Mouse (Mus musculus) kidney, embryonic 15.5 days (tissue): ENCODE measurements around the gene Syngr2. TPM values are rescaled to one million over a fixed set of nuclear protein-coding genes. Genes with fewer than 3 reads are reported as not detected.
"Not testable (repeated sequence)": the region's sequence is repeated elsewhere in the genome, so short reads cannot be mapped to it uniquely, and the experiment has no call there.

ENCODE experiments used
- ATAC-seq: fragments of 200-750 bp; cut with Nextera tagmentation; replicated peaks from 2 replicates; pipeline ENCODE4 v1.8.0; 2017; ENCODE audit warnings: moderate TSS enrichment; ENCODE audit not compliant: low FRiP score
- H3K27ac ChIP-seq: fragments of 300-500 bp; sonication (generic); 2 replicates; pipeline ENCODE4 v1.5.1; 2015; ENCODE audit warnings: mild to moderate bottlenecking, inconsistent platforms
- H3K27me3 ChIP-seq: fragments of 300-500 bp; sonication (generic); 2 replicates; pipeline ENCODE4 v1.6.1; 2015; ENCODE audit warnings: inconsistent platforms
- H3K36me3 ChIP-seq: fragments of 300-500 bp; sonication (generic); 2 replicates; pipeline ENCODE4 v1.6.1; 2015; ENCODE audit warnings: inconsistent platforms
- H3K4me1 ChIP-seq: fragments of 300-500 bp; sonication (generic); 2 replicates; pipeline ENCODE4 v1.6.1; 2015; ENCODE audit warnings: inconsistent platforms
- H3K4me2 ChIP-seq: fragments of 300-500 bp; sonication (generic); 2 replicates; pipeline ENCODE4 v1.6.1; 2015; ENCODE audit warnings: moderate library complexity, mild to moderate bottlenecking, inconsistent platforms
- H3K4me3 ChIP-seq: fragments of 300-500 bp; sonication (generic); replicated peaks from 2 replicates; pipeline ENCODE4 v1.5.1; 2015; ENCODE audit warnings: mild to moderate bottlenecking, inconsistent platforms
- H3K9ac ChIP-seq: fragments of 300-500 bp; sonication (generic); 2 replicates; pipeline ENCODE4 v1.6.1; 2015; ENCODE audit warnings: mild to moderate bottlenecking, inconsistent platforms
- H3K9me3 ChIP-seq: fragments of 300-500 bp; sonication (generic); replicated peaks from 2 replicates; pipeline ENCODE4 v1.6.1; 2016; ENCODE audit warnings: inconsistent platforms
- WGBS: fragments of 180-500 bp; shearing (Covaris S2); methylation state at CpG from one replicate; pipeline ENCODE4 v1.1.7; 2015; ENCODE audit warnings: mixed read lengths; 5-methylcytosine and 5-hydroxymethylcytosine counted together
- polyA plus RNA-seq: library from polyadenylated mRNA; unstranded; fragments of >200 nt; fragmentation: Nextera tagmentation; extraction: Ambion mirVana; gene quantifications from 2 replicates; pipeline ENCODE4 v1.2.1, GENCODE M21; 2015

Syngr2 gene
- polyA plus RNA-seq, 1 experiment from 2014 or later, result 80.5 TPM

- Histone ChIP-seq H3K9me3 (no peaks in the 10 kb centered on the region), H3K4me2 (peak overlapping the region; percentile 99), H3K36me3 (peaks cover 5% of the 10 kb centered on the region; the same call in 1 of the 2 replicates), H3K4me1 (peaks cover 66% of the 10 kb centered on the region), H3K4me3 (peak overlapping the region; percentile 61), H3K27me3 (peaks cover 6% of the 10 kb centered on the region; the same call in 1 of the 2 replicates), H3K27ac (peak overlapping the region; percentile 97), H3K9ac (peak overlapping the region; percentile 27; the same call in 1 of the 2 replicates)
- ATAC-seq, result no peak
- 52% methylated on average over 9 of the region's 9 CpGs for WGBS
Measured at GRCm38 (mm10) chr11:117782705-117783034, 26.8 kb upstream of the Syngr2 start.

GRCm38 (mm10) chr11:117783089-117783488, 26.4 kb upstream of the Syngr2 start:
- 5% methylated on average over 28 of the region's 31 CpGs for WGBS
- Histone ChIP-seq H3K9ac (peak overlapping the region; percentile 27; the same call in 1 of the 2 replicates), H3K9me3 (no peaks in the 10 kb centered on the region), H3K27ac (peak overlapping the region; percentile 97), H3K4me3 (peak overlapping the region; percentile 61), H3K27me3 (peaks cover 6% of the 10 kb centered on the region; the same call in 1 of the 2 replicates), H3K36me3 (peaks cover 1% of the 10 kb centered on the region; the same call in 1 of the 2 replicates), H3K4me2 (peak overlapping the region; percentile 99), H3K4me1 (peaks cover 62% of the 10 kb centered on the region)
- 0 out of 2 replicates have a peak, but pooled peaks have one; percentile 13 for ATAC-seq

GRCm38 (mm10) chr11:117783683-117784309, 25.7 kb upstream of the Syngr2 start:
- H3K4me1 ChIP-seq, result peaks cover 55% of the 10 kb centered on the region
- H3K9me3 ChIP-seq, result no peaks in the 10 kb centered on the region
- peak overlapping the region; percentile 99 for H3K4me2 ChIP-seq
- peak overlapping the region; percentile 27; the same call in 1 of the 2 replicates for H3K9ac ChIP-seq
- peaks cover 6% of the 10 kb centered on the region; the same call in 1 of the 2 replicates for H3K27me3 ChIP-seq
- 40% methylated on average over 10 of the region's 10 CpGs for WGBS
- H3K4me3 ChIP-seq, result peak overlapping the region; percentile 61
- 0 out of 2 replicates have a peak overlapping the region, but pooled peaks have one; percentile 3 for H3K27ac ChIP-seq
- no peak for ATAC-seq
- no peaks in the 10 kb centered on the region for H3K36me3 ChIP-seq

- Histone ChIP-seq H3K27ac (no peak overlapping the region), H3K4me2 (no peak overlapping the region), H3K9me3 (no peaks in the 10 kb centered on the region), H3K36me3 (no peaks in the 10 kb centered on the region), H3K4me3 (no peak overlapping the region), H3K9ac (0 out of 2 replicates have a peak overlapping the region, but pooled peaks have one; percentile 15), H3K27me3 (peaks cover 8% of the 10 kb centered on the region; the same call in 1 of the 2 replicates), H3K4me1 (peaks cover 43% of the 10 kb centered on the region)
- 6% methylated on average over 10 of the region's 10 CpGs for WGBS
- no peak for ATAC-seq
Measured at GRCm38 (mm10) chr11:117786294-117786693, 23.2 kb upstream of the Syngr2 start.

GRCm38 (mm10) chr11:117788481-117788880, 21.0 kb upstream of the Syngr2 start:
- whole genome bisulfite sequencing, result 80% methylated on average over 7 of the region's 7 CpGs
- H3K9ac ChIP-seq, H3K36me3 ChIP-seq, ATAC-seq, H3K27ac ChIP-seq, H3K9me3 ChIP-seq, H3K4me3 ChIP-seq, H3K27me3 ChIP-seq, H3K4me2 ChIP-seq: not testable (repeated sequence)
- peaks cover 34% of the 10 kb centered on the region for H3K4me1 ChIP-seq

- peak overlapping the region; percentile 25 for H3K4me3 ChIP-seq
Measured at GRCm38 (mm10) chr11:117790286-117790685, 19.2 kb upstream of the Syngr2 start.

GRCm38 (mm10) chr11:117790703-117791440, 18.6 kb upstream of the Syngr2 start:
- Histone ChIP-seq H3K36me3 (no peaks in the 10 kb centered on the region), H3K27me3 (0 out of 2 replicates have a peak, but pooled peaks cover 2% of the 10 kb centered on the region), H3K4me2 (peak overlapping the region; percentile 56), H3K27ac (peak overlapping the region; percentile 54; the same call in 1 of the 2 replicates), H3K4me3 (peak overlapping the region; percentile 25), H3K9ac (no peak overlapping the region), H3K4me1 (peaks cover 33% of the 10 kb centered on the region), H3K9me3 (no peaks in the 10 kb centered on the region)
- peak; percentile 60 for ATAC-seq
- whole genome bisulfite sequencing, result 44% methylated on average over 23 of the region's 23 CpGs

More at GRCm38 (mm10) chr11:117790286-117790685, 19.2 kb upstream of the Syngr2 start:
- H3K36me3 ChIP-seq, result no peaks in the 10 kb centered on the region
- H3K9me3 ChIP-seq, result no peaks in the 10 kb centered on the region
- H3K4me1 ChIP-seq, result peaks cover 33% of the 10 kb centered on the region
- ATAC-seq, result peak; percentile 26; the same call in 1 of the 2 replicates
- H3K27ac ChIP-seq, result peak overlapping the region; percentile 54
- peak overlapping the region; percentile 56 for H3K4me2 ChIP-seq
- no peak overlapping the region for H3K9ac ChIP-seq
- WGBS, result 4% methylated on average over 14 of the region's 14 CpGs
- 0 out of 2 replicates have a peak, but pooled peaks cover 2% of the 10 kb centered on the region for H3K27me3 ChIP-seq

GRCm38 (mm10) chr11:117791441-117791761, 18.1 kb upstream of the Syngr2 start:
- Histone ChIP-seq H3K4me1 (peaks cover 31% of the 10 kb centered on the region), H3K9me3 (no peaks in the 10 kb centered on the region), H3K4me3 (no peak overlapping the region), H3K36me3 (no peaks in the 10 kb centered on the region), H3K4me2 (peak overlapping the region; percentile 56; the same call in 1 of the 2 replicates), H3K27ac (0 out of 2 replicates have a peak overlapping the region, but pooled peaks have one; percentile 28), H3K27me3 (0 out of 2 replicates have a peak, but pooled peaks cover 2% of the 10 kb centered on the region), H3K9ac (no peak overlapping the region)
- WGBS, result 86% methylated on average over 9 of the region's 9 CpGs
- ATAC-seq, result no peak

- 8% methylated on average over 22 of the region's 22 CpGs for WGBS
- Histone ChIP-seq H3K9ac (peak overlapping the region; percentile 12; the same call in 1 of the 2 replicates), H3K4me1 (peaks cover 33% of the 10 kb centered on the region), H3K9me3 (no peaks in the 10 kb centered on the region), H3K4me3 (peak overlapping the region; percentile 32), H3K27ac (peak overlapping the region; percentile 45), H3K4me2 (peak overlapping the region; percentile 58), H3K27me3 (0 out of 2 replicates have a peak, but pooled peaks cover 2% of the 10 kb centered on the region), H3K36me3 (no peaks in the 10 kb centered on the region)
- peak; percentile 71 for ATAC-seq
Measured at GRCm38 (mm10) chr11:117792281-117792888, 17.1 kb upstream of the Syngr2 start.

GRCm38 (mm10) chr11:117794035-117794551, 15.4 kb upstream of the Syngr2 start:
- Histone ChIP-seq H3K4me3 (no peak overlapping the region), H3K27me3 (0 out of 2 replicates have a peak, but pooled peaks cover 2% of the 10 kb centered on the region), H3K36me3 (no peaks in the 10 kb centered on the region), H3K9me3 (no peaks in the 10 kb centered on the region), H3K4me1 (peaks cover 44% of the 10 kb centered on the region), H3K4me2 (no peak overlapping the region), H3K27ac (no peak overlapping the region), H3K9ac (no peak overlapping the region)
- WGBS, result 59% methylated on average over 4 of the region's 4 CpGs
- ATAC-seq, result no peak

- no peaks in the 10 kb centered on the region for H3K36me3 ChIP-seq
- 37% methylated on average over 5 of the region's 5 CpGs for WGBS
- no peak overlapping the region for H3K4me3 ChIP-seq
- no peak overlapping the region for H3K9ac ChIP-seq
- no peaks in the 10 kb centered on the region for H3K27me3 ChIP-seq
- no peak overlapping the region for H3K4me2 ChIP-seq
- ATAC-seq, result no peak
- H3K4me1 ChIP-seq, result peaks cover 33% of the 10 kb centered on the region
- no peak overlapping the region for H3K27ac ChIP-seq
- no peaks in the 10 kb centered on the region for H3K9me3 ChIP-seq
Measured at GRCm38 (mm10) chr11:117796954-117797353, 12.5 kb upstream of the Syngr2 start.
